Mouse (Mus musculus): ENCODE data around the gene Gm26920.
"Not testable (repeated sequence)": the region's sequence is repeated elsewhere in the genome, so short reads cannot be mapped to it uniquely, and the experiment has no call there.

Gm26920 gene

GRCm38 (mm10) chr7:30090092-30090969, at the start of gene Gm26920, which contains the start of gene Zfp566:
TSS of gene Gm26920 (minus strand) at chr7:30090410.
TSS of gene Zfp566 (minus strand) at chr7:30090527.
- peak; percentile 97 for DNase-seq (ENCODE audit: low spot score)

- DNase-seq (ENCODE audit: low spot score): no peak
These were observed 46.6 kb upstream of the Gm26920 start for GRCm38 (mm10) chr7:30136826-30137225.

GRCm38 (mm10) chr7:30132396-30132795, 42.2 kb upstream of the Gm26920 start:
- no peak for DNase-seq (ENCODE audit: low spot score)

- no peak for DNase-seq (ENCODE audit: low spot score)
These were observed 39.7 kb upstream of the Gm26920 start for GRCm38 (mm10) chr7:30129900-30130299.

- no peak for DNase-seq (ENCODE audit: low spot score)
These were observed 31.9 kb upstream of the Gm26920 start for GRCm38 (mm10) chr7:30122188-30122530.

GRCm38 (mm10) chr7:30121308-30122187, 31.3 kb upstream of the Gm26920 start, which contains the start of gene Zfp382:
TSS of gene Zfp382 (plus strand) at chr7:30121942.
- peak; percentile 90 for DNase-seq (ENCODE audit: low spot score)

- not testable (repeated sequence) for DNase-seq (ENCODE audit: low spot score)
These were observed 27.7 kb upstream of the Gm26920 start for GRCm38 (mm10) chr7:30117935-30118334.

- DNase-seq (ENCODE audit: low spot score): no peak
These were observed 25.9 kb upstream of the Gm26920 start for GRCm38 (mm10) chr7:30116076-30116475.

GRCm38 (mm10) chr7:30099297-30099696, 9.1 kb upstream of the Gm26920 start:
- peak; percentile 43 for DNase-seq (ENCODE audit: low spot score)

- no peak for DNase-seq (ENCODE audit: low spot score)
These were observed 5.4 kb upstream of the Gm26920 start for GRCm38 (mm10) chr7:30095551-30096125.

- peak; percentile 94 for DNase-seq (ENCODE audit: low spot score)
These were observed 4.6 kb upstream of the Gm26920 start, which contains the start of gene Zfp260 for GRCm38 (mm10) chr7:30094646-30095429. TSS of gene Zfp260 (plus strand) at chr7:30094777.

GRCm38 (mm10) chr7:30093918-30094415, 3.8 kb upstream of the Gm26920 start:
- no peak for DNase-seq (ENCODE audit: low spot score)

GRCm38 (mm10) chr7:30092666-30093065, 2.5 kb upstream of the Gm26920 start:
- no peak for DNase-seq (ENCODE audit: low spot score)

- peak; percentile 16 for DNase-seq (ENCODE audit: low spot score)
These were observed 868 bp upstream of the Gm26920 start for GRCm38 (mm10) chr7:30090970-30091585.

GRCm38 (mm10) chr7:30089405-30089804, 805 bp downstream of the Gm26920 start:
- no peak for DNase-seq (ENCODE audit: low spot score)

- no peak for DNase-seq (ENCODE audit: low spot score)
These were observed 3.7 kb downstream of the Gm26920 start for GRCm38 (mm10) chr7:30086524-30086923.

GRCm38 (mm10) chr7:30072146-30073028, 17.8 kb downstream of the Gm26920 start, which contains the start of gene Zfp82:
TSS of gene Zfp82 (minus strand) at chr7:30072900.
- peak; percentile 74 for DNase-seq (ENCODE audit: low spot score)

GRCm38 (mm10) chr7:30064622-30065021, 25.6 kb downstream of the Gm26920 start:
- no peak for DNase-seq (ENCODE audit: low spot score)

GRCm38 (mm10) chr7:30062478-30062877, 27.7 kb downstream of the Gm26920 start:
- DNase-seq (ENCODE audit: low spot score): no peak

GRCm38 (mm10) chr7:30060341-30060740, 29.9 kb downstream of the Gm26920 start:
- no peak for DNase-seq (ENCODE audit: low spot score)

Measured in lung, postnatal 25 days (tissue).